33 mouse cellular contexts compared by ENCODE assay signal in genomic region chr5:31852786-31853185, GRCm38 (mm10).
DNase-seq lines count a peak whose midpoint lies in the region; ATAC-seq and TF ChIP-seq lines count a peak whose summit lies in the region.
"Had no signal": no experiment of that assay in that cellular context is flagged by ENCODE, and none has a peak within 500 bp of the region (broad histone marks: within the 10 kb centered on the region; RNA-seq: fewer than 3 reads in every experiment).

No protein-coding gene starts in this region.

- no peak overlapping the region for H3K27ac ChIP-seq in liver, adult 2 months (replicated peaks; ENCODE audit: insufficient read depth, low read depth, low read length)
- H3K27ac ChIP-seq in stomach, postnatal 0 days (replicated peaks): no peak overlapping the region
- no peak overlapping the region for H3K27ac ChIP-seq in layer of hippocampus, adult 2 months
- H3K27ac ChIP-seq: embryonic facial prominence, embryonic 13.5 days; heart, embryonic 10.5 days; heart, embryonic 15.5 days; hindbrain, embryonic 12.5 days; hindbrain, postnatal 0 days; lung, embryonic 15.5 days; midbrain, embryonic 10.5 days; neural tube, embryonic 12.5 days had no signal

- H3K79me2 ChIP-seq in liver, adult 2 months (ENCODE audit: control insufficient read depth, insufficient read depth, low read length): no peaks in the 10 kb centered on the region
- no peaks in the 10 kb centered on the region for H3K79me2 ChIP-seq in C2C12 (ENCODE audit: control insufficient read depth, insufficient read depth)

- peak; percentile 36 for TF ChIP-seq EP300 in stomach, postnatal 0 days (optimal IDR thresholded peaks at IDR 0.05)

- no peak for TF ChIP-seq POLR2A in liver, adult 2 months (IDR thresholded peaks at IDR 0.05; ENCODE audit: extremely low read depth, insufficient read depth, low read length)

- H3K9me3 ChIP-seq in stomach, postnatal 0 days (ENCODE audit: control insufficient read depth, low read length): no peaks in the 10 kb centered on the region
- H3K9me3 ChIP-seq: heart, embryonic 10.5 days; heart, embryonic 15.5 days; hindbrain, embryonic 12.5 days; lung, embryonic 15.5 days; midbrain, embryonic 10.5 days; neural tube, embryonic 12.5 days had no signal

- H3K79me3 ChIP-seq in C2C12 (ENCODE audit: low read depth): no peaks in the 10 kb centered on the region

- no peak overlapping the region for H3K4me2 ChIP-seq in stomach, postnatal 0 days (replicated peaks; ENCODE audit: low read depth)
- H3K4me2 ChIP-seq: embryonic facial prominence, embryonic 13.5 days; heart, embryonic 15.5 days; hindbrain, embryonic 12.5 days; liver, embryonic 11.5 days; lung, embryonic 15.5 days; neural tube, embryonic 12.5 days had no signal

- no peak for TF ChIP-seq CTCF in liver, adult 2 months (IDR thresholded peaks at IDR 0.05; ENCODE audit: low read depth, low read length)
- TF ChIP-seq CTCF in C2C12 (IDR thresholded peaks at IDR 0.05; ENCODE audit: control insufficient read depth, insufficient read depth, insufficient read length): no peak
- no peak for TF ChIP-seq CTCF in stomach, postnatal 0 days (IDR thresholded peaks at IDR 0.05; ENCODE audit: low read depth)
- TF ChIP-seq CTCF in layer of hippocampus, adult 2 months (conservative IDR thresholded peaks at IDR 0.05): no peak

- no peak overlapping the region for H3ac ChIP-seq in C2C12 (ENCODE audit: control insufficient read depth, insufficient read length, low read depth)

- WGBS in liver, adult 2 months: 83% methylated on average over 1 of the region's 1 CpGs
- 51% methylated on average over 1 of the region's 1 CpGs for WGBS in stomach, postnatal 0 days

- H3K4me3 ChIP-seq in liver, adult 2 months (ENCODE audit: insufficient read depth, low read depth, low read length): no peak overlapping the region
- no peak overlapping the region for H3K4me3 ChIP-seq in C2C12 (ENCODE audit: insufficient read depth, poor library complexity, severe bottlenecking)
- no peak overlapping the region for H3K4me3 ChIP-seq in stomach, postnatal 0 days (ENCODE audit: low read depth, low read length)
- H3K4me3 ChIP-seq in layer of hippocampus, adult 2 months: no peak overlapping the region
- H3K4me3 ChIP-seq: embryonic facial prominence, embryonic 13.5 days; heart, embryonic 10.5 days; heart, embryonic 15.5 days; hindbrain, embryonic 12.5 days; lung, embryonic 15.5 days; midbrain, embryonic 10.5 days; neural tube, embryonic 12.5 days had no signal

- peak; percentile 65 for DNase-seq in liver, adult 2 months (ENCODE audit: extremely low read depth, low read depth, low spot score)
- DNase-seq in liver: no peak
- DNase-seq in stomach, postnatal 0 days (ENCODE audit: low spot score): no peak
- no peak for DNase-seq in layer of hippocampus, adult 2 months (ENCODE audit: low spot score in 2 of 2)
- DNase-seq in frontal cortex, postnatal 14 days (ENCODE audit: low spot score in 2 of 2): no peak
- DNase-seq: adrenal gland, postnatal 25 days; B cell, adult 2 months; cerebellum, adult 18-20 months; cerebellum, postnatal 10 days; gastrocnemius, postnatal 10 days; heart, adult 11 months; heart, postnatal 36 days; kidney, adult 11 months; kidney, postnatal 36 days; layer of hippocampus, postnatal 36 days; left cerebral cortex, postnatal 4 days; right cerebral cortex, adult 18-20 months; right cerebral cortex, postnatal 4 days had no signal

- H3K27me3 ChIP-seq in liver, adult 2 months (ENCODE audit: control insufficient read depth, insufficient read depth, low read length): no peaks in the 10 kb centered on the region
- no peaks in the 10 kb centered on the region for H3K27me3 ChIP-seq in C2C12 (ENCODE audit: control insufficient read depth, insufficient read depth, insufficient read length)
- H3K27me3 ChIP-seq in stomach, postnatal 0 days (ENCODE audit: control insufficient read depth, insufficient read depth, low read length): no peaks in the 10 kb centered on the region
- H3K27me3 ChIP-seq: CH12.LX; embryonic facial prominence, embryonic 13.5 days; heart, embryonic 15.5 days; hindbrain, embryonic 12.5 days; lung, embryonic 15.5 days; neural tube, embryonic 12.5 days; Patski had no signal

- ATAC-seq in granulocyte monocyte progenitor cell, adult 5-6 weeks (replicated peaks; ENCODE audit: poor library complexity, severe bottlenecking): peak; percentile 46; the same call in 1 of the 2 replicates
- ATAC-seq in stomach, postnatal 0 days (ENCODE audit: low FRiP score, low TSS enrichment): no peak
- ATAC-seq: forebrain, embryonic 16.5 days; hindbrain, postnatal 0 days; midbrain, embryonic 16.5 days; Patski had no signal

- H3K36me3 ChIP-seq in liver, adult 2 months (ENCODE audit: control insufficient read depth, insufficient read depth, low read length): no peaks in the 10 kb centered on the region
- H3K36me3 ChIP-seq in C2C12 (ENCODE audit: control insufficient read depth, insufficient read depth): no peaks in the 10 kb centered on the region
- H3K36me3 ChIP-seq in stomach, postnatal 0 days (ENCODE audit: control insufficient read depth, insufficient read depth, low read length): no peaks in the 10 kb centered on the region
- H3K36me3 ChIP-seq: embryonic facial prominence, embryonic 13.5 days; heart, embryonic 15.5 days; hindbrain, embryonic 12.5 days; lung, embryonic 15.5 days; midbrain, embryonic 10.5 days; neural tube, embryonic 12.5 days had no signal

- H3K4me1 ChIP-seq in liver, adult 2 months (ENCODE audit: control insufficient read depth, insufficient read depth, low read length): no peaks in the 10 kb centered on the region
- no peaks in the 10 kb centered on the region for H3K4me1 ChIP-seq in stomach, postnatal 0 days (replicated peaks; ENCODE audit: control insufficient read depth, insufficient read depth)
- H3K4me1 ChIP-seq: embryonic facial prominence, embryonic 13.5 days; heart, embryonic 10.5 days; heart, embryonic 15.5 days; hindbrain, embryonic 12.5 days; lung, embryonic 15.5 days; midbrain, embryonic 10.5 days; neural tube, embryonic 12.5 days had no signal

- no peak overlapping the region for H3K9ac ChIP-seq in liver, adult 2 months (ENCODE audit: low read depth, low read length)
- no peak overlapping the region for H3K9ac ChIP-seq in stomach, postnatal 0 days (ENCODE audit: low read length)
- H3K9ac ChIP-seq: embryonic facial prominence, embryonic 13.5 days; heart, embryonic 15.5 days; hindbrain, embryonic 12.5 days; lung, embryonic 15.5 days; neural tube, embryonic 12.5 days had no signal

TF ChIP-seq in C2C12, 6 proteins besides CTCF, POLR2A, EP300 and RAD21:
- TF ChIP-seq MYOD1 (IDR thresholded peaks at IDR 0.05; ENCODE audit: control insufficient read depth, insufficient read length, low read depth) (no peak), CEBPB (IDR thresholded peaks at IDR 0.05; ENCODE audit: low read depth) (peak; percentile 95)
TF ChIP-seq in C2C12: peak in this region for 1.
